Mouse (Mus musculus): ENCODE results near the gene Tnfsf9. TPM values are rescaled to one million over a fixed set of nuclear protein-coding genes. Genes with fewer than 3 reads are reported as not detected.

The Tnfsf9 gene
- total RNA-seq (2021): under 1 TPM; 0.50 to 0.60 TPM
- long read RNA-seq, experiment 1: 0 reads
- long read RNA-seq, experiment 2: 0 reads

DNA sequence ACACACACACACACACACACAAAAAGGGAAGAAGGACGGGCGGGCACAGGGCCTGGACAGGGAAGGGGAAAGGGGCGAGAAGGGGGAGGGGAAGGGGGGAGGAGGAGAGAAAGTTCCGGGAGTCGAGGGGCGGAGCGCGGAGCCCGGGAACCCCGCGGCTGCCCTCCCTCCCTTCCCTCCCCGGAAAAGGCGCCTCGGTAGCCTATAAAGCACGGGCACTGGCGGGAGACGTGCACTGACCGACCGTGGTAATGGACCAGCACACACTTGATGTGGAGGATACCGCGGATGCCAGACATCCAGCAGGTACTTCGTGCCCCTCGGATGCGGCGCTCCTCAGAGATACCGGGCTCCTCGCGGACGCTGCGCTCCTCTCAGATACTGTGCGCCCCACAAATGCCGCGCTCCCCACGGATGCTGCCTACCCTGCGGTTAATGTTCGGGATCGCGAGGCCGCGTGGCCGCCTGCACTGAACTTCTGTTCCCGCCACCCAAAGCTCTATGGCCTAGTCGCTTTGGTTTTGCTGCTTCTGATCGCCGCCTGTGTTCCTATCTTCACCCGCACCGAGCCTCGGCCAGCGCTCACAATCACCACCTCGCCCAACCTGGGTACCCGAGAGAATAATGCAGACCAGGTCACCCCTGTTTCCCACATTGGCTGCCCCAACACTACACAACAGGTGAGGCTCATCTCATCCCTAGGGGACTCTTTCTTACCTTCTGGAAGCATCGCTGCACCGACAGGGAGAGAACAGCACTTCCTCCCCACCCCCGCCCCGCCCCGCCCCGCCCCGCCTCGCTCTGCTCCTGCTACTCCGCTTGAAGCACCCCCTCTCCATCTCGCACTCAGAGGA is at the start of gene Tnfsf9:
TSS of gene Tnfsf9 (plus strand) at position 145 of the 854 bp plus-strand sequence.
- peak in 1 of 2 experiments; percentile 22 for DNase-seq (ENCODE audit: low spot score in 2 of 2)

- DNase-seq (ENCODE audit: low spot score in 2 of 2): no peak
Measured at GRCm38 (mm10) chr17:57056246-57056645, 48.9 kb upstream of the Tnfsf9 start.

DNA sequence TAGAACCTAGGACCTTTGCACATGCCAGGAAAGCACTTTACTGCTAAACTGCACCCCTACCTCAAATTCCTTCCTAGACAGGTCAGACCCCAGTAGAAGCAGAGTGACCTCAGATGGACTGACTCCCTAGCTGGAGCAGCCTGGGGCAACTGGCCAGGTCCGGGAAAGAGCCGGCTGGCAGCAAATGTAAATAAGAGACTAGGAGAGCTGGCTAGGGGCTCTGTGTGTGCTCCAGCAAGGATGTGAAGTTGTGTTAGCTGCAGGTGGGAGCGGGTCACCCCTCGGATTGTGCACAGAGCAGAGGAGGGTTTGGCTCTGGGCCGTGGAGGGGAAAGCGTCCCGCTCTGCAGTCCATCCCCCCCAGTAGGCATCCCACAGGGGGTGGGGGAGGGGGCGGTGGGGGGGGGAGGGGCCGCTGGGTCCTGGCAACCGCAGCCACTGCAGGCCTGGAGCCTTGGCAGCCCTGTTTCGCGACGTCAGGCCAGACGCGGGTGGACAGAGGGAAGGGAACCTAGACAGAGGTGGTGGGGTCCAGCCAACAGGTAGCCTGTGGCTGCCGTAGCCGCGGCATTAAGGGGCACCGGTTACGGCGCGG is 46.1 kb upstream of the Tnfsf9 start, which contains the start of gene Crb3:
TSS of gene Crb3 (plus strand) at position 215 of the 595 bp plus-strand sequence.
- peak; percentile 50 to 56 for DNase-seq (ENCODE audit: low spot score in 2 of 2)

DNA sequence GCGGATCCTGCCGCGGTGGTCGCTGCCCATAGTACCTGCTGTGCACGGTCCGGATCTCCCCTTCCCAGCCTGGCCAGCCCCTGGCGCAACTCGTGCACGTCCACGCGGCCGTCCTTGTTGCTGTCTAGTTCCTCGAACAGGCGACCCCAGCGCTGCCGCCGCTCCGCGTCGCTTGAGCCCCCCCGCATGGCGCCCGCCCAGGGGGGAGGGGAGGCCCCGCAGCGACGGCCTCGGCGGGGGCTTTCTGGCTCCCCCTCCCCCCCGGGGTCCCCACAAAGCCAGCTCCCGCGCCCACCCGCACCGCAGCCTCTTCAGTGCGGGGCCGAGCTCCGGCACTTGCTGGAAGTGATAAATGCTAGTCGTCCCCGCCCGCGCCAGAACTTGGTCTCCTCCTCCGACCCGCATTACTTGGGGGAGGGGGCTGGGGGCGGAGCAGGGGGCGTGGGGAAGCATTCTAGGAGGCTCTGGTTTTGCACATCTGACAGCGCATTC is 45.6 kb upstream of the Tnfsf9 start, which contains the start of gene Slc25a23:
TSS of gene Slc25a23 (minus strand) at position 378 of the 492 bp plus-strand sequence.
- DNase-seq (ENCODE audit: low spot score in 2 of 2): peak; percentile 79 to 81

- DNase-seq (ENCODE audit: low spot score in 2 of 2): peak; percentile 96 to 97
Measured at GRCm38 (mm10) chr17:57060231-57060801, 44.8 kb upstream of the Tnfsf9 start.

GRCm38 (mm10) chr17:57061069-57061468 is 44.1 kb upstream of the Tnfsf9 start:
- DNase-seq (ENCODE audit: low spot score in 2 of 2): no peak

- DNase-seq (ENCODE audit: low spot score in 2 of 2): no peak
Measured at GRCm38 (mm10) chr17:57062011-57062521, 43.1 kb upstream of the Tnfsf9 start.

GRCm38 (mm10) chr17:57062548-57062947 is 42.6 kb upstream of the Tnfsf9 start:
- DNase-seq (ENCODE audit: low spot score in 2 of 2): no peak

DNA sequence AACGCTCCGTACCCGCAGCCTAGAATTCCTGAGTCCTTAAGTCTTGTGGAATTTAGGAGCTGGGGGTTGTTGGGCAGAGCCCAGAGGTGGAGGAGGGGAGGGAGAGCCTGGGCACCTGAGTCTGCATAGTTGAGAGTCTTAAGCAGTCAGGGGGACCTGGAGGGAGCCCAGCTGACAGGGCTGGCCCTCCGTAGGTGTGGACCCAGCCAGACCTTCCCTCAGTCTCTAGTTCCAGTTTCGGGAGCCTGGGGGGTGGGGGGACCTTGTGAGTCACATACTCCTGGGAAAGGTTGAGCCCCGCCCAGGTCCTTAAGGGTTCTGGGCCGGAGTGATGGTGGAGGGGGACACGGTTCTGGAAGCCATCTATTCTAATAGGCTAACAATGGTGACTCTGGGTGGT is 42.1 kb upstream of the Tnfsf9 start:
- DNase-seq (ENCODE audit: low spot score in 2 of 2): no peak

DNA sequence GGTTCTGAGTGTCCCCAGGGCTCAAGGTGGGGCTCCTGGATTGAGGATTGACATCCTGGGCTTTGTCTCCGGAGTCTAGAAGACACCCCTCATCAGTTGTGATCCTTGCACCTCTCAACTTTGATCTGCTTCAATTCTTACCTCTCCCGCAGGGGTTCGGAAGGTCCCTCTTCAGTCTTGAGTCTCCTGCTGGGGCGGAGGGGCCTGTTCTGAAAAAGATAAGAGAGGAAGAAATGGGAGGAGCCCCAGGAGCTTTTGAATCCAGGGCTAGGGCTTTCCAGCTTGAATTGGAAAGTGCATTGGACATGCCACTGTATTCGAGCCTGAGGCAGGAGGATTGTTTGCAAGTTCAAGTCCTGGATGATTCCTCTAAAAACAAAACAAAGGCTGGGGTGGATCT is 38.2 kb upstream of the Tnfsf9 start:
- no peak for DNase-seq (ENCODE audit: low spot score in 2 of 2)

DNA sequence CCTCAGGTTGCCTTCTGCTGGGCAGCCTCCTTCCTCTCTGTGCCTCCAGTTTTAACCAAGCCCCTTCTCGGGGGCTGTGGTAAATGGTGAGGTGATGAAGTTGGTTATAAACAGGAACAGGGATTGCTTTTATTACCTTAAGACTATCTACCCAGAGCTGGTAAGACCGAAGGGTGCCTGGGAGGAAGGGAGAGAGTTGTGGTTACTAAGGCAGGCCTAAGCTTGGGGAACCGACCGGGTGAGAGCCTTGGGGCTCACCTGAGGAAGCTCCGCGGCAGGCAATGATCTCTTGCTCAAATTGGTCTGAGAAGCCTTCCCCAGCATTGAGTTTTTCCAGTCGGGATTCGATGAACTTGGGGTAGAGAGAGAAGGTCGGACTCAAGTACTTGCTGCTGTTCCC is 34.9 kb upstream of the Tnfsf9 start:
- no peak for DNase-seq (ENCODE audit: low spot score in 2 of 2)

- DNase-seq (ENCODE audit: low spot score in 2 of 2): no peak
Measured at GRCm38 (mm10) chr17:57070699-57071098, 34.4 kb upstream of the Tnfsf9 start.

DNA sequence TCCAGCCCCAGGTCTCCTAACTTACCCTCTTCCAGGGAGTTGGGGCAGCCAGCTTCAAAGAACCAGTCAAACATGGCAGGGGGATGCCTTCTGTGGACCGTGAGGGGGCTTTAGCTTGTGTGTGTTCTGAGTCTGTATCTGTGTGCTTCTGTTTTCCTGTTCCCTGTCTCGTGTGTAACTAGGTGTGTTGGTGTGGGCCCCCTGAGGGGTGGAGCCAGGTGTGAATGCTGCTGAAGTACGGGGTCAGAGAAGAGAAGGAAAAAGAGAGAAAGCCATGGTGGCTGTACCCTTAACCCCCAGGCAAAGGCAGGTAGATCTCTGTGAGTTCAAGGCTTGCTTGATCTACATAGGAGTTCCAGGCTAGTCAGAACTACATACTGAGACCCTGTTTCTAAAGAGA is 28.2 kb upstream of the Tnfsf9 start:
- DNase-seq (ENCODE audit: low spot score in 2 of 2): no peak

- no peak for DNase-seq (ENCODE audit: low spot score in 2 of 2)
Measured at GRCm38 (mm10) chr17:57078336-57078735, 26.8 kb upstream of the Tnfsf9 start, which contains the start of gene Dennd1c. Gene Dennd1c, minus strand, starts transcription at chr17:57078514.

DNA sequence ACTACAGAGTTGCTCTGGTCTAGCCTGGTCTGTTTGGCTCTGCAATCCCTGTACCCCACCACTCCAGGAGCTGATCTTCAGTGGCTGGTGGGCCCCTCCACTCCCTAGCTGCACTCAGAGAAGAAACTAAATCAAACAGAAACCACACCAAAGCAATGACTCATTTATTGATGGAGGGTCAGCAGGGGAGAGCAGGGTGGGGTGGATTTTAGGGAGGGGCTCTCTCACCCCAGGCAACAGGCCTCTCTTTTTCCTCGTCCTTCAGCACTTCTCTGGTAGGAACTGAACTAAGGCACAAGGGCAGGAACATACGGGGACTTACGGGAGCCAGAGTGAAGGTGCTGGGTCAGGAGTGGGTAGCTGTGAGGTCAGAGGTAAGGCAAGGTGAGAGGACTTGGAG is 25.2 kb upstream of the Tnfsf9 start:
- DNase-seq (ENCODE audit: low spot score in 2 of 2): no peak

GRCm38 (mm10) chr17:57081234-57081842 is 23.8 kb upstream of the Tnfsf9 start:
- DNase-seq (ENCODE audit: low spot score in 2 of 2): no peak

DNA sequence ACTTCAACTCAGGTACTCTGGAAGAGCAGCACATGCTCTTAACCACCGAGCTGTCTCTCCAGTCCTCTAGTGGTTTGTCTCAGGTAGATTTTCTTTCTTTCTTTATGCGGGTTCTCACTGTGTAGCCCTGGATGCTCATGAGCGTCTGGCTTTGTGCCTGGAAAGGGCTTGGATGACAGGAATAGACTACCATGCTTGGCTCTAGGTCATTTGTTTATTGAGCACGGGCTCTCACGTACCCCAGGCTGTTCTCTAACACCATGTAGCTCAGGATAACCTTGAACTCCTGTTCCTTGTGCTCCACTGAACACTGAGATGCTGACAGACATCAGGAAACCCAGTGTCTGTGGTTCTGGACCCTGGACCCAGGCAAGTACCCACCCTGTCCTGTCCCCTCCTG is 22.6 kb upstream of the Tnfsf9 start:
- no peak for DNase-seq (ENCODE audit: low spot score in 2 of 2)

GRCm38 (mm10) chr17:57085970-57086757 is 19.0 kb upstream of the Tnfsf9 start:
- DNase-seq (ENCODE audit: low spot score in 2 of 2): peak in 1 of 2 experiments; percentile 22

DNA sequence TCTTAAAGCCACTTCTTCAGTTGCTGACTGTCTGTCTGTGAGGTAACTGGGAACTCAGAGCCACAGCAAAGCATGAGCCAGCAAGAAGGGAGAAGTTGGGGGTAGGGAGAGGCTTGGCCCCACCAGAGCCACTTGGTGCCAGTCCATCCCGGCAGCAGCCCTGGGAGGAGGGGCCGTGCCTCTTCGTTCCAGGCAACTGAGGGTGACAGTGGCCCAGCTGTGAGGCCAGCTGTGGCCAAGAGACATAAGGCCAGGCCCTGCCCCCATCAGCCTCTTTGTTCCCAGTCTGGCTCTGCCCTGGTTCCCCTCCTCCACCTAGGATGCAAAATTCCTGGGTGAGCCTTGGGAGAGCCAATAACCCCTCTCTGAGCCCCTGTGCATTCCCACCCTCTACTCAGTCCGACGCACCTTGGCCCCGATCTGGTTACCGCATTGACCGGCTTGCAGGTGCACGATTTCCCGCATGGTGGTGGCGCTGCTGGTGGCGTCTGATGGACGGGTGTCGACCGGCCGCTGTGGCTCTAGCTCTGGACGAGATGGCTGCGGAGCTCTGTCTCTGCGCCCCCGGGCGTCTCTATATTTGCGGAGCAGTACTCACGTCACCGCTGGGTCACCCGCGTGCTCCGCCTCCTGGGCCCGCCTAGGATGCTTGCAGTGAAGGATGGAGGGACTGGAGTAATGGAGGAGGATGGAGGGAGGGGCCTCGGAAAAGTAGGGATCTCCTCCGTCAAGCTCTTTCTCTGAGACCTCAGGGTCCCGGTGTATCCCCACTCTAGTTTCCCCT is 17.9 kb upstream of the Tnfsf9 start, which contains the start of gene Tubb4a:
TSS of gene Tubb4a (minus strand) at position 734 of the 784 bp plus-strand sequence.
- DNase-seq (ENCODE audit: low spot score in 2 of 2): peak; percentile 76 to 88

Data from layer of hippocampus, postnatal 14 days (tissue).